Mouse (Mus musculus): Measurements from ENCODE around the gene Gck.

- TF ChIP-seq CTCF (IDR thresholded peaks at IDR 0.05; ENCODE audit: low read depth) (no peak), EP300 (IDR thresholded peaks at IDR 0.05; ENCODE audit: low read depth) (no peak)
These were observed 94.0 kb downstream of the Gck start for GRCm38 (mm10) chr11:5855902-5856301.
